Mouse (Mus musculus): ENCODE measurements around the gene Gm5415. TPM values are rescaled to one million over a fixed set of nuclear protein-coding genes. Genes with fewer than 3 reads are reported as not detected.

Gm5415 gene
- polyA plus RNA-seq (2012; rRNA removed), result not detected in 2 replicates

DNA sequence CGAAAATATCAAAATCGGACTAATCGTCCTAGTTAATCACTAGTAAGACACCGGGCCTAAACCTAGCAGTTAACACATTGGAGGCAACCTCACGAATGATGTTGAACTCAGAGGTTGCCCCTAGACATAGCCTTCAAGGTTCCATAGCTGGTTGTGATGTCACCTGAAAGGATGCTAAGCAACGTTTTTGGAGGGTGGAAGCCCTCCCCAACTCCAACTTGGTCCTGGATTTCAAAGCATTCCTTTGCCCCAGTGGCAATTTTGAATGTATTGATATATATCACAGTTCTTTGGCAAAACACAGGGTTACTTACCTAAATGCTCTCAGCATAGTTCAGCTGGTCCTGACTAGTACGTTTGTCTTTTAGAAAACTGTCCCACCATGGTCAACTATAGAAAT, at the start of gene Gm5415:
Gene Gm5415 (minus strand): TSS at position 101 of the 400 bp plus-strand sequence.

Measured in ovary, adult 2 months (tissue).